Mouse (Mus musculus) brain, embryonic 14.5 days (tissue): Measurements from ENCODE around the gene Sypl2. TPM values are rescaled to one million over a fixed set of nuclear protein-coding genes. Genes with fewer than 3 reads are reported as not detected.

ENCODE experiments used
- DNase-seq: peaks from one replicate; pipeline ENCODE4 v3.0.0-alpha.2; 2011; ENCODE audit warnings: low read depth
- CTCF ChIP-seq: fragments of 200-500 bp; IDR thresholded peaks from 2 replicates; pipeline ENCODE4 v1.5.1; 2012; ENCODE audit warnings: inconsistent platforms, mild to moderate bottlenecking, moderate library complexity, borderline replicate concordance; ENCODE audit not compliant: insufficient read depth, insufficient read length; ENCODE audit errors: extremely low read depth
- POLR2A ChIP-seq: fragments of 200-500 bp; IDR thresholded peaks from 2 replicates; pipeline ENCODE4 v1.6.1; 2012; ENCODE audit warnings: mild to moderate bottlenecking, inconsistent platforms, borderline replicate concordance; ENCODE audit not compliant: poor library complexity, insufficient read depth, insufficient read length, severe bottlenecking; ENCODE audit errors: extremely low read depth
- polyA plus RNA-seq: library from polyadenylated mRNA; depleted of rRNA; stranded (reverse); fragments of >200 nt; gene quantifications from 2 replicates; pipeline ENCODE4 v1.2.3, GENCODE M21; 2012

Sypl2 gene
- polyA plus RNA-seq, 1 experiment = 1.0 TPM

DNA sequence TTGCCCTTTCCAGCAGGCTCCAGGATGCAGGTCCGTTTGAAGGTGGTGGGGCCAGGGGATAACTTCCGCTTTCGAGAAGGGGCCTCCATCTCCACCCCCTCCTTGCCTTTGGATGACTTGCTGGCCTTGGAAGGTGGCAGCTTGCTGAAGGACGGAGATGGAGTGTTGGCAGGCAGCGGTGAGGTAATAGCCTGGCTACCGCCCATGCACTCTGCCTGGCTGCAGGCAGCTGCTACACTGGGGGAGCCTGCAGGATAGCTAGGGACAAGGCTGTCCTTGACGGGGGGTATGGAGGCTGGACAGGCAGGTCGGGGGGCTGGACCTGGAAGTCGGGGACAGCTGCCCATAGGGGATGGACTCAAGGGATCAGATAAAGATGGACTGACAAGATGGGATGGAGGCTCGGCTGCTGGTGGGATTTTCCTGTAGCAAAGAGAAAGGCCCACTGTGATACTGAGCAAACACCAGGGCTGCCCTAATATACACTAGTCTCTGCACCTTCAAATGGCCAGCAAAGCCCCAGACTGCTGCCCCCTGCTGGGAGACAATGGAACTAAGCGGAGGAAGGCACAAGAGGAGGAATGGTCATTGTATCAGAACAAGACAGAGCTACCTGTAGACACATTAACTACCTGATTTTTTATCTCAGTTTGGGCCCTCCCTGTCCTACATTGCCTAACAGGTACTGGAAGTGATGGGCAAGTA lies 22.7 kb downstream of the Sypl2 start:
- TF ChIP-seq CTCF (peak; percentile 88), POLR2A (no peak)
- peak; percentile 69 for DNase-seq

DNA sequence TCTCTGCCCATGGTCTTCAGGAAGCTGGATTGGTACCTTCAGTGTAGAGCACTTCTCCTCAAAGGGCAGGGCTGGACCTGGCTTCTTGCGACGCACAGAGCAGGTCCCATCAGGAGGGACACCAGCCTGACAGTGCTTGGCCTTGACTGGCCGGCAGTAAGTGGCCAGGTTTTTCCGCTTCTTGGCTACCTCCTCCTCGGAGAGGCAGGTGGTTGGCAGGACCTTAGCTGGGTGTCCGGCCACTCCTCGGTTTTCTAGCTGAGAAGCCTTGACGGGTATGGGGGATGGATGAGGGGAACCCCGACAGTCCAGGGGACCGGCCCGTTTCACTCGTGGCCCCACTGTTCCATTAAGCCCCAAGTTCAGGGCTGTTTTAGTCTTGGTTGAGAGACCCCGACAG lies 23.2 kb downstream of the Sypl2 start:
- DNase-seq = no peak
- TF ChIP-seq CTCF = no peak
- no peak for TF ChIP-seq POLR2A

- TF ChIP-seq CTCF (no peak), POLR2A (no peak)
- DNase-seq = no peak
These were observed 23.9 kb downstream of the Sypl2 start for GRCm38 (mm10) chr3:108202506-108202905.

GRCm38 (mm10) chr3:108200329-108201323 lies 25.8 kb downstream of the Sypl2 start, which contains the start of gene Cyb561d1:
Cyb561d1 (minus strand) TSS chr3:108201212.
- peak; percentile 43; the same call in 1 of the 2 replicates for TF ChIP-seq CTCF
- TF ChIP-seq POLR2A = no peak
- DNase-seq = peak; percentile 92

DNA sequence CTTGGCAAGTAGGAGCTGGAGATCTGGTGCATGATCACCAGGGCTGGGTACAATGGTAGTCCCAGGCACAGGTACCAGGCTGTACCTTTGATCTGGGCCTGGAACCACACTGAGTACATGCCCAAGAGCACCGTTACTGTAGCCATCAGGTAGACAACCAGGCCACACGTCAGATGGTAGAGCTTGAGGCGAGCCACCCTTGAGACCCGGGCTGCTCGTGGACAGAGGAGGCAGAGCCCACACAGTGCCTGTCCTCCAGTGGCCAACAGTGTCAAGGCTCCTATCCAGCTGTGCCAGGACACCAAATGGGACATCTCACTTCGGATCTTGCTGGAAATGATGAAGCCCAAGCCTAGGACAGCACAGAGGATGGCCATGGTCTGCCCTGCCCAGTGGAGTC lies 27.2 kb downstream of the Sypl2 start:
- DNase-seq = no peak
- no peak for TF ChIP-seq CTCF
- no peak for TF ChIP-seq POLR2A

DNA sequence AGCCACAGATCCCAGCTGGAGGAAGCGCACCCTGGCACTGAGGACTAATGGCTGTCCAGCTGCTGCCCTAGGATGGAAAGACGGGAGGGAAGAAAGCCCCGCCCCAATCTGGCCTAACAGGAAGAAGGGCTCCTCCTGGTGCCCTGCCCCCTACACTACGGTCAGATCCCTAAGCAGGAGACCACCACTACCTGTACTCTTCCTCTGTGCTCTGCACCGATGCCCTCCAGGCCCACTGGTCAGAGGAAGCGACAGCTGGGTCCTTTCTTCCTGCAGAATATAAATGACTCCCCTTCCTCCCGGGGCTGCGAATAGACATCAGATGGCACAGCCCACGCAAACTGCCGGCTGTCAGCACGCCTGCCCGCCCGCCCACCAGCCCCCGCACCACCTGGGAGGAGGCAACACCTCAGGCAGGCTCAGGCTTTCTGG lies 29.4 kb downstream of the Sypl2 start:
- DNase-seq = peak; percentile 79
- TF ChIP-seq POLR2A = no peak
- 0 out of 2 replicates have a peak, but pooled peaks have one; percentile 9 for TF ChIP-seq CTCF

DNA sequence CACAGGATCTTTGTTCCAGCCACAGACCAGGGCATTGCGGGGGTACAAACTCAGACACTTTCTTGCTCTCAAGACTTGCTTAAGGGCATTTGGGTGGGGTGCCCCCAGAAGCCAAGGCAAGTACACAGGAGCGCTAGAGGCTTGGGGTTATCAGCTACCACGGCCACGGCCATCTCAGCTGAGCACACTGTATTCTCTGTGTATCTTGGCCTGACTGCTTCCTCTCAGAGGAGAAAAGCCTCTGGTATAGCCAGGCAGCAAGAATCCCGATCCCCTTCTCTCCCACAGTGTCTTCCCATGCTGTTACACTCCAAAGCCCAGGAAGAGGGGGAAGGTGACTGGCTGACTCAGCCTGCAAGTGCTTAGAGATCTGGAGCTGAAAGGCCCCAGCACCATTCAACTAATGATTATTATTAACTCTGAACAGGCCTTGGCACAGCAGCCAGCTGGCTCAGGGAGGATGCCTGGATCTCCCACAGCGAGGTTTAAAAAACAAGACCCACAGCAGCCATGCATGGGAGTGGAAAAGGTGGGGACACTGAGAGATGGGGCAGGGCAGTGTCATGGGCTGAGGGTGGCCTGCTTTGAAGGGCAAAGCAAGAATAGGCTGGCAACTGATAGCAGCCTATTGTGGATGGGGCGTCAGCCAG lies 30.4 kb downstream of the Sypl2 start:
- peak; percentile 84 for DNase-seq
- TF ChIP-seq POLR2A (no peak), CTCF (no peak)

GRCm38 (mm10) chr3:108195287-108195686 lies 31.2 kb downstream of the Sypl2 start:
- TF ChIP-seq POLR2A = no peak
- no peak for DNase-seq

DNA sequence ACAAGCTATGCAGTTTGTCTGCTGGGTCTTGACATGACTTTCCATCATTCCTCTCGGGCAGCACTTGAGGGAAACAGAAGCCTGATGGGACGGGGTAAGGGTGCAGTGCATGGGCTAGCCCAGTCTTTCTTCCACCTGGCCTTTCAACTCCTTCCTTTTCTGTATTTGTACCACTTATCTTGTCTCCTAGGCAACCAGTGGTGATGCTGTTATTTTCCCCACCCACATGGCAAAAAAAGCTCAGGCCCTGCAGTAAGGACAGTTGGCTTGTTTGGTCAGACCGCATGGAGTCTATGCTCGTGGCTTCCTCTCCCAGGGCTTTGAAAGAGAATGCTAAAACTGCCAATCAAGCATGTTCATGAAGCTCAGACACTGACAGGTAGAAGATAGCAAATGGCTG lies 32.8 kb downstream of the Sypl2 start:
- TF ChIP-seq POLR2A = no peak
- TF ChIP-seq CTCF = no peak
- no peak for DNase-seq

GRCm38 (mm10) chr3:108189897-108190296 lies 36.6 kb downstream of the Sypl2 start:
- no peak for DNase-seq
- TF ChIP-seq POLR2A = no peak
- TF ChIP-seq CTCF = no peak
